Mouse (Mus musculus): ENCODE measurements around the gene Olfr49. TPM values are rescaled to one million over a fixed set of nuclear protein-coding genes. Genes with fewer than 3 reads are reported as not detected.

The Olfr49 gene
- polyA plus RNA-seq, 1 experiment from 2014 or later = 0.12 TPM

GRCm38 (mm10) chr14:54321556-54322376 is 37.0 kb upstream of the Olfr49 start:
- no peaks in the 10 kb centered on the region for H3K9me3 ChIP-seq (ENCODE audit: control insufficient read depth, low read length)
- no peak overlapping the region for H3K4me3 ChIP-seq (ENCODE audit: control insufficient read depth in 1 of 2, insufficient read depth in 1 of 2, low read depth in 1 of 2, low read length in 2 of 2)
- no peak overlapping the region for H3K9ac ChIP-seq (ENCODE audit: low read length)
- H3K27ac ChIP-seq (replicated peaks in 1 of 2; ENCODE audit: control insufficient read depth in 1 of 2, insufficient read depth in 1 of 2, low read depth in 2 of 2, low read length in 2 of 2) = no peak overlapping the region
- H3K4me2 ChIP-seq (ENCODE audit: low read length) = no peak overlapping the region
- 57% methylated on average over 18 of the region's 18 CpGs for WGBS
- H3K4me1 ChIP-seq (ENCODE audit: control insufficient read depth in 2 of 2, insufficient read depth in 2 of 2, low read length in 2 of 2) = no peaks in the 10 kb centered on the region
- ATAC-seq (ENCODE audit: insufficient number of reproducible peaks, insufficient read depth, low FRiP score, low read depth) = no peak
- no peaks in the 10 kb centered on the region for H3K27me3 ChIP-seq (ENCODE audit: control insufficient read depth, insufficient read depth, low read length)
- no peaks in the 10 kb centered on the region for H3K36me3 ChIP-seq (ENCODE audit: control insufficient read depth, insufficient read depth, low read length)

DNA sequence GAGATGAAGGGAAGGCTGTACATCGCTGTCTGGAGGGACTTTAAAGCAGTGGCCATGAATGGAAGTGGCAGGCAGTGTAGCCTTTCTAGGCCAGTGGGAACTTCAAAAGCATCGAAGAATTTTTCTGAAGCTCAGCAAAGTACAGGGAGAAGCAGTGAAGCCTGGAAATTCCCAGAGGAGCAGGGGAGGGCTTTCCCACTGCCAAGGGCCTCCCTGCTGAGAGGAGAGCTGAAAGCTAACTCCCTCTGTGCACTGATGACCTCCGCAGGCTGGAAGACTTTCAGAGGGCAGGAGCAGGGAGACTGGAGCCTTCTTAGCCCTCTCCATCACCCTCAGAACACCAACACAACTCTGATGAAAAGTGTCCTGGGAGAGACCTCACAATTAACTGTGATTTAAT is 27.0 kb upstream of the Olfr49 start:
- H3K4me1 ChIP-seq (ENCODE audit: control insufficient read depth in 2 of 2, insufficient read depth in 2 of 2, low read length in 2 of 2) = no peaks in the 10 kb centered on the region
- no peak for ATAC-seq (ENCODE audit: insufficient number of reproducible peaks, insufficient read depth, low FRiP score, low read depth)
- H3K27me3 ChIP-seq (ENCODE audit: control insufficient read depth, insufficient read depth, low read length) = no peaks in the 10 kb centered on the region
- WGBS = 35% methylated on average over 3 of the region's 3 CpGs
- H3K27ac ChIP-seq (replicated peaks in 1 of 2; ENCODE audit: control insufficient read depth in 1 of 2, insufficient read depth in 1 of 2, low read depth in 2 of 2, low read length in 2 of 2) = no peak overlapping the region
- no peak overlapping the region for H3K4me3 ChIP-seq (ENCODE audit: control insufficient read depth in 1 of 2, insufficient read depth in 1 of 2, low read depth in 1 of 2, low read length in 2 of 2)
- H3K9ac ChIP-seq (ENCODE audit: low read length) = no peak overlapping the region
- H3K4me2 ChIP-seq (ENCODE audit: low read length) = no peak overlapping the region
- no peaks in the 10 kb centered on the region for H3K9me3 ChIP-seq (ENCODE audit: control insufficient read depth, low read length)
- no peaks in the 10 kb centered on the region for H3K36me3 ChIP-seq (ENCODE audit: control insufficient read depth, insufficient read depth, low read length)

DNA sequence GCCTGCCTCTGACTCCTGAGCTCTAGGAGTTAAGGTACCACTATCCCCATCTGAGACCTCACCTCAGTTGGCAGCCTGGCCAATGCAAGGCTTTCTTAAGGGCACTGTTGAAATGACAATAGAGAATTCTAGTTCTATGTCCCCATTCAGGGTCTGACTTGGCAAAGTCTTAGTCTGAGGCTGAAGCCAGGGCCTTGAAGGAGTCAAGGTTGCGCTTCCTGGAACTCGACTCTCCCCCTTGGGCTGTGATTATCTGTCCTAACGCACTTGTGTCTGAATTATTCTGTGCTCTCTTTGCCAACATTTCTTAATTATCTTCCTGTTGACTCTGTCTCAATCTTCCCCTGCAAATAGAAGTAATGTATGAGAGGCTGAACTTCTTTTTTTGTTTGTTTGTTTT is 15.9 kb upstream of the Olfr49 start:
- Histone ChIP-seq H3K36me3 (ENCODE audit: control insufficient read depth, insufficient read depth, low read length) (no peaks in the 10 kb centered on the region), H3K4me1 (ENCODE audit: control insufficient read depth in 2 of 2, insufficient read depth in 2 of 2, low read length in 2 of 2) (no peaks in the 10 kb centered on the region), H3K4me2 (ENCODE audit: low read length) (no peak overlapping the region), H3K9me3 (ENCODE audit: control insufficient read depth, low read length) (peaks cover 3% of the 10 kb centered on the region; the same call in 1 of the 2 replicates), H3K27ac (replicated peaks in 1 of 2; ENCODE audit: control insufficient read depth in 1 of 2, insufficient read depth in 1 of 2, low read depth in 2 of 2, low read length in 2 of 2) (no peak overlapping the region), H3K27me3 (ENCODE audit: control insufficient read depth, insufficient read depth, low read length) (no peaks in the 10 kb centered on the region), H3K9ac (ENCODE audit: low read length) (no peak overlapping the region), H3K4me3 (ENCODE audit: control insufficient read depth in 1 of 2, insufficient read depth in 1 of 2, low read depth in 1 of 2, low read length in 2 of 2) (no peak overlapping the region)
- WGBS = 82% methylated on average over 3 of the region's 3 CpGs
- no peak for ATAC-seq (ENCODE audit: insufficient number of reproducible peaks, insufficient read depth, low FRiP score, low read depth)

DNA sequence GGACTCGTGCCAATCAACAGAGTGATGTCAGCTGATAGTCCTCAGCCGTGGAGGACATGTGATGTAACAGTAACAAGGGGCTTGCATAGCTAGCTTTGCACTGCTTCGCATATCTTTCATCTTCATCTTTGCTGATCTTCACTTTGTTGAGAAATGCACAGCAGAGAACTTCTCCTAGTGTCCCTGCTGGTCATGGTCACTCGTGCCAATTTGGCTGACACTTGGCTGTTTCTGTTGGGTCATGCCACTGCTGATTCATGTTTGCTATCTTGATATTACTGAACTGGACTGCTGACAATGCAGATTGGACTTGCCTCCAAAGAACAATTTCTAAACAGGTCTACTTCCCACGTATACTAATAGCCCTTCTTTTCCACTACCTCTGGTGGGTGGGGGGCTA is 15.4 kb upstream of the Olfr49 start:
- no peak for ATAC-seq (ENCODE audit: insufficient number of reproducible peaks, insufficient read depth, low FRiP score, low read depth)
- Histone ChIP-seq H3K9me3 (ENCODE audit: control insufficient read depth, low read length) (peaks cover 3% of the 10 kb centered on the region; the same call in 1 of the 2 replicates), H3K4me2 (ENCODE audit: low read length) (no peak overlapping the region), H3K27ac (replicated peaks in 1 of 2; ENCODE audit: control insufficient read depth in 1 of 2, insufficient read depth in 1 of 2, low read depth in 2 of 2, low read length in 2 of 2) (no peak overlapping the region), H3K4me1 (ENCODE audit: control insufficient read depth in 2 of 2, insufficient read depth in 2 of 2, low read length in 2 of 2) (no peaks in the 10 kb centered on the region), H3K4me3 (ENCODE audit: control insufficient read depth in 1 of 2, insufficient read depth in 1 of 2, low read depth in 1 of 2, low read length in 2 of 2) (no peak overlapping the region), H3K27me3 (ENCODE audit: control insufficient read depth, insufficient read depth, low read length) (no peaks in the 10 kb centered on the region), H3K36me3 (ENCODE audit: control insufficient read depth, insufficient read depth, low read length) (no peaks in the 10 kb centered on the region), H3K9ac (ENCODE audit: low read length) (no peak overlapping the region)
- 74% methylated on average over 5 of the region's 5 CpGs for WGBS

DNA sequence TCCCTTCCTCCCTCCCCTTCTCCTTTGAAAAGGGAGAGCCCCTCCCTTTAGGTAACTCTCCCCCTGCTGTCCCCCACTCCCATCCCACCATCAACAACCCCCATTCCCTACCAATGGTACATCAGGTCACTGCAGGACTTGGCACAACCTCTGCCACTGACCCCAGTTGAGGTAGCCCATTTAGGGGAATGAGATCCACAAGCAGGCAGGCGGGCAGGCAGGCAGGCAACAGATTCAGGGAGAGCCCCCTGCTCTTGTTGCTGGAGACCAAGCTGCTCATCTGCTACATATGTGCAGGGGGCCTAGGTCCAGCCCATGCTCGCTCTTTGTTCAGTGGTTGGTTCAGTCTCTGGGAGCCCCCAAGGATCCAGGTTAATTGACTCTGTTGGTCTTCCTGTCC is 8.3 kb downstream of the Olfr49 start:
- Histone ChIP-seq H3K27me3 (ENCODE audit: control insufficient read depth, insufficient read depth, low read length) (no peaks in the 10 kb centered on the region), H3K4me3 (ENCODE audit: control insufficient read depth in 1 of 2, insufficient read depth in 1 of 2, low read depth in 1 of 2, low read length in 2 of 2) (no peak overlapping the region)

GRCm38 (mm10) chr14:54272696-54273095 is 12.0 kb downstream of the Olfr49 start:
- no peaks in the 10 kb centered on the region for H3K4me1 ChIP-seq (ENCODE audit: control insufficient read depth in 2 of 2, insufficient read depth in 2 of 2, low read length in 2 of 2)
- H3K27ac ChIP-seq (replicated peaks in 1 of 2; ENCODE audit: control insufficient read depth in 1 of 2, insufficient read depth in 1 of 2, low read depth in 2 of 2, low read length in 2 of 2) = no peak overlapping the region
- 95% methylated on average over 3 of the region's 3 CpGs for WGBS
- no peak overlapping the region for H3K9ac ChIP-seq (ENCODE audit: low read length)
- H3K9me3 ChIP-seq (ENCODE audit: control insufficient read depth, low read length) = no peaks in the 10 kb centered on the region
- no peak overlapping the region for H3K4me3 ChIP-seq (ENCODE audit: control insufficient read depth in 1 of 2, insufficient read depth in 1 of 2, low read depth in 1 of 2, low read length in 2 of 2)
- no peaks in the 10 kb centered on the region for H3K27me3 ChIP-seq (ENCODE audit: control insufficient read depth, insufficient read depth, low read length)
- H3K4me2 ChIP-seq (ENCODE audit: low read length) = no peak overlapping the region
- H3K36me3 ChIP-seq (ENCODE audit: control insufficient read depth, insufficient read depth, low read length) = peaks cover 21% of the 10 kb centered on the region
- ATAC-seq (ENCODE audit: insufficient number of reproducible peaks, insufficient read depth, low FRiP score, low read depth) = no peak

More for the DNA sequence above, 8.3 kb downstream of the Olfr49 start:
- Histone ChIP-seq H3K9me3 (ENCODE audit: control insufficient read depth, low read length) (no peaks in the 10 kb centered on the region), H3K36me3 (ENCODE audit: control insufficient read depth, insufficient read depth, low read length) (no peaks in the 10 kb centered on the region), H3K4me2 (ENCODE audit: low read length) (no peak overlapping the region), H3K9ac (ENCODE audit: low read length) (no peak overlapping the region), H3K4me1 (ENCODE audit: control insufficient read depth in 2 of 2, insufficient read depth in 2 of 2, low read length in 2 of 2) (no peaks in the 10 kb centered on the region), H3K27ac (replicated peaks in 1 of 2; ENCODE audit: control insufficient read depth in 1 of 2, insufficient read depth in 1 of 2, low read depth in 2 of 2, low read length in 2 of 2) (no peak overlapping the region)
- ATAC-seq (ENCODE audit: insufficient number of reproducible peaks, insufficient read depth, low FRiP score, low read depth) = no peak
- 70% methylated on average over 2 of the region's 2 CpGs for WGBS

GRCm38 (mm10) chr14:54271976-54272606 is 12.6 kb downstream of the Olfr49 start:
- Histone ChIP-seq H3K4me3 (ENCODE audit: control insufficient read depth in 1 of 2, insufficient read depth in 1 of 2, low read depth in 1 of 2, low read length in 2 of 2) (no peak overlapping the region), H3K9ac (ENCODE audit: low read length) (no peak overlapping the region), H3K4me1 (ENCODE audit: control insufficient read depth in 2 of 2, insufficient read depth in 2 of 2, low read length in 2 of 2) (no peaks in the 10 kb centered on the region), H3K9me3 (ENCODE audit: control insufficient read depth, low read length) (no peaks in the 10 kb centered on the region), H3K36me3 (ENCODE audit: control insufficient read depth, insufficient read depth, low read length) (peaks cover 27% of the 10 kb centered on the region), H3K27me3 (ENCODE audit: control insufficient read depth, insufficient read depth, low read length) (no peaks in the 10 kb centered on the region), H3K4me2 (ENCODE audit: low read length) (no peak overlapping the region), H3K27ac (replicated peaks in 1 of 2; ENCODE audit: control insufficient read depth in 1 of 2, insufficient read depth in 1 of 2, low read depth in 2 of 2, low read length in 2 of 2) (no peak overlapping the region)
- 87% methylated on average over 3 of the region's 3 CpGs for WGBS
- ATAC-seq (ENCODE audit: insufficient number of reproducible peaks, insufficient read depth, low FRiP score, low read depth) = no peak
